Mouse (Mus musculus) liver, postnatal 0 days (tissue): Measurements from ENCODE around the gene Gabbr1. TPM values are rescaled to one million over a fixed set of nuclear protein-coding genes. Genes with fewer than 3 reads are reported as not detected.
"Not testable (repeated sequence)": the region's sequence is repeated elsewhere in the genome, so short reads cannot be mapped to it uniquely, and the experiment has no call there.

Source experiments
- ATAC-seq: fragments of 200-750 bp; cut with Nextera tagmentation; 2 replicates; pipeline ENCODE4 v1.8.0; 2017; ENCODE audit warnings: mild to moderate bottlenecking, moderate library complexity
- DNase-seq: peaks from one replicate; pipeline ENCODE4 v3.0.0-alpha.2; 2016
- H3K27ac ChIP-seq: fragments of 300-500 bp; sonication (generic); 2 replicates; pipeline ENCODE4 v1.5.1; 2014; ENCODE audit warnings: antibody characterized with exemption, moderate library complexity, mild to moderate bottlenecking, low read depth
- H3K27me3 ChIP-seq: fragments of 300-500 bp; sonication (generic); 2 replicates; pipeline ENCODE4 v1.6.1; 2014; ENCODE audit warnings: low read length, control low read depth, mixed read lengths; ENCODE audit not compliant: insufficient read depth
- H3K36me3 ChIP-seq: fragments of 300-500 bp; sonication (generic); replicated peaks from 2 replicates; pipeline ENCODE4 v1.6.1; 2014; ENCODE audit warnings: mild to moderate bottlenecking, control low read depth, low read length, moderate library complexity, mixed read lengths; ENCODE audit not compliant: insufficient read depth
- H3K4me1 ChIP-seq: fragments of 300-500 bp; sonication (generic); 2 replicates; pipeline ENCODE4 v1.6.1; 2014; ENCODE audit warnings: antibody characterized with exemption, mild to moderate bottlenecking, control low read depth; ENCODE audit not compliant: insufficient read depth
- H3K4me2 ChIP-seq: fragments of 300-500 bp; sonication (generic); 2 replicates; pipeline ENCODE4 v1.6.1; 2014; ENCODE audit warnings: low read depth, mild to moderate bottlenecking, low read length, moderate library complexity, mixed read lengths
- H3K4me3 ChIP-seq: fragments of 300-500 bp; sonication (generic); 2 replicates; pipeline ENCODE4 v1.5.1; 2014; ENCODE audit warnings: low read depth, low read length
- H3K9ac ChIP-seq: fragments of 300-500 bp; sonication (generic); replicated peaks from 2 replicates; pipeline ENCODE4 v1.6.1; 2014; ENCODE audit warnings: mild to moderate bottlenecking, moderate library complexity
- H3K9me3 ChIP-seq: fragments of 300-500 bp; sonication (generic); 2 replicates; pipeline ENCODE4 v1.6.1; 2016; ENCODE audit warnings: mild to moderate bottlenecking, control low read depth, low read length, mixed read lengths
- CTCF ChIP-seq: sonication (generic); IDR thresholded peaks from 2 replicates; pipeline ENCODE4 v1.5.1; 2016; ENCODE audit warnings: antibody characterized with exemption, low read depth
- EP300 ChIP-seq: IDR thresholded peaks from 2 replicates; pipeline ENCODE4 v1.6.1; 2016; ENCODE audit warnings: antibody characterized with exemption, low read depth, mild to moderate bottlenecking
- WGBS: fragments of 180-500 bp; shearing (Covaris S2); extraction: QIAGEN DNeasy Blood & Tissue Kit; methylation state at CpG from one replicate; pipeline ENCODE4 v1.1.7; 2014; ENCODE audit not compliant: insufficient replicate concordance; 5-methylcytosine and 5-hydroxymethylcytosine counted together
- polyA plus RNA-seq: library from polyadenylated mRNA; unstranded; fragments of >200 nt; fragmentation: Nextera tagmentation; extraction: Ambion mirVana; gene quantifications from 2 replicates; pipeline ENCODE4 v1.2.1, GENCODE M21; 2015

Gene Gabbr1
- polyA plus RNA-seq, 1 experiment from 2014 or later: 0.46 TPM

DNA sequence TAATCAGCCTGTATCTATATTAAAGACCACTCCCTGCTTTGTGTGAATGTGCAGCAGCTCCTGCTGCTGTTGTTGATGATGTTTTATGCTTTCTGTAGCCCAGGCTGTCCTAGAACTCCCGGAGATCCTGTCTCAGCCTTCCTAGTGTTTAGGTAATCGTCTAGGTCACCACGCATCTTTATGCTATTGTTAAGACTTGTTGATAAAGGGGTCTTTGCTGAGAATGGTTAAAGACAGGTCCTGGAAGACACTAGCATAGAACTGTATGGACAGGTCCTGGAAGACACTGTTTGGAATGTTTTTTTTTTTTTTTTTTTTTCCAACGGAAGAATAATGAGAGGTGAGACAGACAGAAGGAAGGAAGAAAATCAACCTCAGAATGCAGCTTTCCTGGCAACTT, 42.4 kb upstream of the Gabbr1 start:
- H3K27ac ChIP-seq: no peak overlapping the region
- no peaks in the 10 kb centered on the region for H3K9me3 ChIP-seq
- H3K36me3 ChIP-seq: no peaks in the 10 kb centered on the region
- DNase-seq: no peak
- TF ChIP-seq EP300: no peak
- TF ChIP-seq CTCF: no peak
- no peak for ATAC-seq
- peak overlapping the region; percentile 75 for H3K4me2 ChIP-seq
- 53% methylated on average over 4 of the region's 4 CpGs for WGBS
- no peak overlapping the region for H3K9ac ChIP-seq
- H3K4me1 ChIP-seq: peaks cover 6% of the 10 kb centered on the region
- no peak overlapping the region for H3K4me3 ChIP-seq
- peaks cover 9% of the 10 kb centered on the region for H3K27me3 ChIP-seq

DNA sequence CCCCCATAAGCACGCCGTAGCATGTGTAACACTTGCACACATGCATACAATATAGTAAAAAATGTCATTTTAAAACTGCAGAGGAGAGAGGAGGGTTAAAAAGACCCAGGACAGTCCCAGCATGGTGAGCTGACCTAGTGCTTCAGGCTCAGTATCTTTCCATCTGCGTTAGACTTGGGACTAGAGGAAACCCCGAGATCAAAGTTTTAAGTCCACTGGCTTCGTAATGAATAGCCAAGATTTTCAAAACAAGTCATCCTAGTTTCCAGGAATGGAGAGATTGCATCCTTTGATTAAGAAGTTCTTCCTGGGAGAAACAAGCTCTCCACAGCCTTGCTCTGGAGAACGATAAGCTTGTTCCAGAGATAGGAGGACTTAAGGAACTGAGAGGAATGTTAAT, 37.6 kb upstream of the Gabbr1 start:
- no peak for ATAC-seq
- H3K4me1 ChIP-seq: no peaks in the 10 kb centered on the region
- no peak overlapping the region for H3K4me3 ChIP-seq
- DNase-seq: no peak
- TF ChIP-seq EP300: no peak
- no peak for TF ChIP-seq CTCF
- no peak overlapping the region for H3K4me2 ChIP-seq
- no peak overlapping the region for H3K27ac ChIP-seq
- H3K9me3 ChIP-seq: no peaks in the 10 kb centered on the region
- 75% methylated on average over 6 of the region's 6 CpGs for WGBS
- no peaks in the 10 kb centered on the region for H3K36me3 ChIP-seq
- H3K27me3 ChIP-seq: 0 out of 2 replicates have a peak, but pooled peaks cover under 1% of the 10 kb centered on the region
- no peak overlapping the region for H3K9ac ChIP-seq

DNA sequence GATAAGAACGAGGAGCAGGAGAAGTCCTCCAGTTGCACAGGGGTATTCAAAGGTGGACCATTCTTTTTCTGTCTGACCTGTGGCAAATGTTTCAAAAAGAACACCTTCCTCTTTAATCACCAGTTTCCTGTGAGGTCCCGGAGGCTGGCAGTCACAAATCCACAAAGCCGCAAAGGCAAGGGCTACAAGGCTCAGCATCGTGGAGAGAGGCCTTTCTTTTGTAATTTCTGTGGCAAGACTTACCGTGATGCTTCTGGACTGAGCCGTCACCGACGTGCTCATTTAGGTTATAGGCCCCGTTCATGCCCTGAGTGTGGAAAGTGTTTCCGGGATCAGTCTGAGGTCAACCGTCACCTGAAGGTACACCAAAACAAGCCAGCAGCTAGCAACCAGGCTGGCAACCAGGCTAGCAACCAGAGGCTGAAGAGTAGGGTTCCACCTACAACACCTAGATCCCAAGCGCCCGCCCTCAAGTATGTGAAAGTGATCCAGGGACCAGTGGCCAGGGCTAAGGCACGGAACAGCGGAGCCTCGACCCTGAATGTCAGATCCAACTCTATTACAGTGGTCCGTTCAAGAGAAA, 36.2 kb upstream of the Gabbr1 start:
- DNase-seq (no peak), ATAC-seq (no peak)
- Histone ChIP-seq H3K27me3 (no peaks in the 10 kb centered on the region), H3K27ac (no peak overlapping the region), H3K4me1 (no peaks in the 10 kb centered on the region), H3K9me3 (no peaks in the 10 kb centered on the region), H3K4me2 (no peak overlapping the region), H3K9ac (no peak overlapping the region), H3K36me3 (no peaks in the 10 kb centered on the region), H3K4me3 (no peak overlapping the region)
- WGBS: 62% methylated on average over 17 of the region's 17 CpGs
- TF ChIP-seq CTCF: no peak
- no peak for TF ChIP-seq EP300

DNA sequence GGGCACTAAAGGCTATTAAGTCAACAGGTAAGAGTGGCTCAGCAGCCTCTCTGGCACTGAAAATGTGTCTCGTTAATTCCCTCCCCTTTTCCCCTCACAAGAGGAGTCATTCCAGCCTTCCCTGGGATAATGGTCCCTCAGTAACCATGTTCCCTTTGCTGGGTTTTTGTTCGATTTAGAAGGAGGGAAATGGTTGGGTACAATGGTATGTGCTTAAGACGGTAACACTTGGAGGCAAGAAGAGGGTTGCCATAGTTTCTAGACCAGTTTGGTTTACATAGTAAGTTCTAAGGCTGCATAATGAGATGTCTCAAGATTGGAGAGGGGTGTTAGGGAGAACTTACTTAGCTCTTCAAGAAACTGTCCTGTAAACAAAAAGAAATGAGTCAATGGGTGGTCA, 34.0 kb upstream of the Gabbr1 start:
- ATAC-seq (no peak), DNase-seq (no peak)
- no peaks in the 10 kb centered on the region for H3K27me3 ChIP-seq
- H3K4me3 ChIP-seq: no peak overlapping the region
- no peak for TF ChIP-seq CTCF
- no peaks in the 10 kb centered on the region for H3K36me3 ChIP-seq
- H3K27ac ChIP-seq: no peak overlapping the region
- H3K4me2 ChIP-seq: no peak overlapping the region
- no peak overlapping the region for H3K9ac ChIP-seq
- WGBS: 76% methylated on average over 3 of the region's 3 CpGs
- no peaks in the 10 kb centered on the region for H3K4me1 ChIP-seq
- no peaks in the 10 kb centered on the region for H3K9me3 ChIP-seq

DNA sequence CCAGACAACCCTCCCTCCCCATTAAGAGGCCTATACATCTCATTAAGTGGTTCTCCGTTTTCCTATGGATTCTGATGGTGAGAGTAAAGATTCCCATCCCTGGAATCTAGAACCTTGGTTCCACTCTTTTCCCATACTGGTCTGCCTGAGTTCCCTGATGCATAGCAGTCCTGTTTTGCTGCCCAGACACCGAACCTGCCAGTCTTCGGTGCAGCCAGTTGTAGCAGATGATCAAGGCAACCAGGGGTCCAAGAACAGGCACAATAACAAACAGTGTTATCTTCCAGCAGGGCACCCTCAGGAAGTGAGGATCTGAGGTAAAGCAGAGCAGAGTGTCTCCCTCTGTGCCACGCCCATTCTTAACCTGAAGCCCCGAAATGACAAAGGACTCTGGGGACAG, 33.6 kb upstream of the Gabbr1 start:
- DNase-seq: no peak
- no peak overlapping the region for H3K4me2 ChIP-seq
- no peaks in the 10 kb centered on the region for H3K27me3 ChIP-seq
- H3K27ac ChIP-seq: no peak overlapping the region
- H3K9ac ChIP-seq: no peak overlapping the region
- H3K4me3 ChIP-seq: no peak overlapping the region
- TF ChIP-seq CTCF (no peak), EP300 (no peak)
- no peak for ATAC-seq
- no peaks in the 10 kb centered on the region for H3K9me3 ChIP-seq
- 52% methylated on average over 5 of the region's 5 CpGs for WGBS
- H3K36me3 ChIP-seq: no peaks in the 10 kb centered on the region
- H3K4me1 ChIP-seq: no peaks in the 10 kb centered on the region

DNA sequence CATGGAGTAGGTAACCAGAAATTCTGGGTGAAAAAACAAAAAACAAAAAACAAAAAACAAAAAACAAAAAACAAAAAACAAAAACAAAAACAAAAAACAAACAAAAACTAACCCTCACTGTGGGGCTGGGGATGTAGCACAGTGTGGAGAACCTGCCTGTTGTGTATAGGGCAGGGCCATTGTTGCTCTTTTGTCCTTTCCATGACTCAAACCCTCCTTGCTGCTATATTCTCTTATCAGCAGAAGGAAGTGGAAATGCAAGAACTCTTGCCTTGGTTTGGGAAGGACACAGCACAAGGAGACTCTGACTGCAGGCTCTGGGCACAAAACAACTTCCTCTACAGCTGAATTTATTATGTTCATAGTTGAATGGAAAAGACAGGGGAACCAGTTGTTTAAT, 29.4 kb upstream of the Gabbr1 start:
- TF ChIP-seq EP300: no peak
- no peak for TF ChIP-seq CTCF
- no peak for ATAC-seq
- DNase-seq: no peak
- H3K4me1 ChIP-seq: no peaks in the 10 kb centered on the region
- no peaks in the 10 kb centered on the region for H3K36me3 ChIP-seq
- H3K4me3 ChIP-seq: no peak overlapping the region
- H3K4me2 ChIP-seq: no peak overlapping the region
- no peak overlapping the region for H3K27ac ChIP-seq
- H3K27me3 ChIP-seq: no peaks in the 10 kb centered on the region
- no peaks in the 10 kb centered on the region for H3K9me3 ChIP-seq
- H3K9ac ChIP-seq: no peak overlapping the region

DNA sequence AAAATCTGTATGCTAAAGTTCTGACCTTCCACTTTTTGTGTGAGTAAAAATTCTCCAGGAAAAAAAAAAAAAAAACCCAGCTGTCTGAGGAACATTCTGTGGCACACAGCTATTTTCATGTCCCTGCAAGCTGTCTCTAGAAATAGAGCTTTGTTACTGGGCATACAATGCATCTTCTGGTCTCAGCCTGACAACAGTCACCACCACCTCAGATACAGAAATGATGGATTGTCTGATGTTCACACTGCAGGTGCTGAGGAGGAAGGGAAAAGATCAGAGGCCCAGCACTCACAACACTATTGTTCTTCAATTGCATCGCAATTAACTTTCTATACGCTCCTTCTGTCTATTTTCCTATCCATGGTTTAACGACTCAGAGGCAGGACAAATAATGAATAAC, 27.4 kb upstream of the Gabbr1 start:
- Histone ChIP-seq H3K4me2 (no peak overlapping the region), H3K9me3 (no peaks in the 10 kb centered on the region), H3K9ac (no peak overlapping the region), H3K4me1 (no peaks in the 10 kb centered on the region), H3K27ac (no peak overlapping the region), H3K36me3 (no peaks in the 10 kb centered on the region), H3K4me3 (no peak overlapping the region), H3K27me3 (no peaks in the 10 kb centered on the region)
- 71% methylated on average over 3 of the region's 3 CpGs for whole genome bisulfite sequencing
- TF ChIP-seq CTCF: no peak
- TF ChIP-seq EP300: no peak
- DNase-seq (no peak), ATAC-seq (no peak)

DNA sequence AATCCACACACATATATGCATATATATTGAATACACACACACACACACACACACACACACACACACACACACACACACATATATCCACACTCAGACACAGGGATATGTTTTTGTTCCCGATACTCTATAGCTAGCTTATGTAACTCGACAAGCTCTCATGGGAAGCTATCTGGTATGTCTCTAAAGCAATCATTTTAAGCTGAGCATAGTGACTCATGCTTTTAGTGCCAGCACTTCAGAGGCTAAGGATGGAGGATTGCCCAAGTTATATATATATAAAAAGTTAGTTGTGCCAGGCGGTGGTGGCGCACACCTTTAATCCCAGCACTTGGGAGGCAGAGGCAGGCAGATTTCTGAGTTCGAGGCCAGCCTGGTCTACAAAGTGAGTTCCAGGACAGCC, 26.5 kb upstream of the Gabbr1 start:
- H3K9ac ChIP-seq, DNase-seq, H3K9me3 ChIP-seq, H3K36me3 ChIP-seq, H3K27me3 ChIP-seq, H3K27ac ChIP-seq, H3K4me2 ChIP-seq, H3K4me3 ChIP-seq, H3K4me1 ChIP-seq, ATAC-seq: not testable (repeated sequence)
- WGBS: 89% methylated on average over 5 of the region's 5 CpGs
